Mouse (Mus musculus) heart, postnatal 0 days (tissue): ENCODE measurements around the gene Hmx3.

Experiments
- CTCF ChIP-seq: IDR thresholded peaks from 2 replicates; pipeline ENCODE4 v1.5.1; 2016; ENCODE audit warnings: antibody characterized with exemption, control low read depth, low read depth
- EP300 ChIP-seq: IDR thresholded peaks from 2 replicates; pipeline ENCODE4 v1.6.1; 2016; ENCODE audit warnings: antibody characterized with exemption, low read depth

GRCm38 (mm10) chr7:131503739-131504138 is 38.9 kb upstream of the Hmx3 start:
- no peak for TF ChIP-seq CTCF
- no peak for TF ChIP-seq EP300
